Mouse (Mus musculus) heart, adult 8-10 months (tissue): Measurements from ENCODE around the gene Hrct1. TPM values are rescaled to one million over a fixed set of nuclear protein-coding genes. Genes with fewer than 3 reads are reported as not detected.

Experiments
- DNase-seq: peaks from one replicate; pipeline ENCODE4 v3.0.0; 2022; ENCODE audit warnings: low spot score
- total RNA-seq, 4 experiments: library from RNA; stranded (reverse); gene quantifications; 2 replicates each; pipeline ENCODE4 v1.2.4; 2022

Hrct1 gene
- total RNA-seq, 4 experiments from 2014 or later, result 3.0 to 4.4 (median 4.3) TPM

GRCm38 (mm10) chr4:43727718-43728575, 959 bp downstream of the Hrct1 start:
- no peak for DNase-seq

DNA sequence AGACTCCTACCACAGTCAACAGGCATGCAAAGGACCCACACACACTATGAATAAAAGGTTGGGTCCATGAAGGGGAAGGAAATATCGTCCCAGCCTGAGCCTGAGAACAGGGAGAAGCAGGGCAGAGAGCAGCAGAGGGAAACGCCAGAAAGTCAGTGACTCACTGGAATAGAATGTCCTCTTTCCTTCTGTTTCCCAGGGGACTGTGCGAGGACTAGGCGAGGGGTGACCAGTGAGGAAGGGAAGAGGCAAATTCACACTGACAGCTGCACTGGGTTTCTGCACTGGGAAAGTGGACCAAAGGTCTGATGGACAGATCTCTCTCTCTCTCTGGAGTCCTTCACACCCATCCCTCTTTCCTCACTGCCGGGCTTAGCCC, 1.6 kb downstream of the Hrct1 start:
- DNase-seq, result peak; percentile 95

DNA sequence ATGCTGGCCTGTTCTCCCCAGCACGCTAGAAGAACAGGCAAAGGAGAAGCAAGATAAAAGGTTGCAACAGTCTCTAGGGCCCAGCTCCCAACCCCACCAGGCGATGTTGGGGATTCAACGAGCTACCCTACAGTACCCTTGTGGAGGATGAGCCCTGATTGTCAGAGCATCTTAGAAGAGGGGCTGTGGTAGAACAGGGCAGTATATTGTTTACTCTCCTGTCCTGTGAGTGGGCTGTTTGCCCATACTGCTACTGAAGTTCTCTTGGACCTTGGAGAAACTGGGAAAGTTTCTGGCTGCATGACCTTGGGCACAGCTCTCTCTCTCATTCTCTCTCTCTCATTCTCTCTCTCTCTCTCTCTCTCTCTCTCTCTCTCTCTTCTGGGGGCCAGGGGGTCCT, 2.1 kb downstream of the Hrct1 start:
- DNase-seq, result no peak

DNA sequence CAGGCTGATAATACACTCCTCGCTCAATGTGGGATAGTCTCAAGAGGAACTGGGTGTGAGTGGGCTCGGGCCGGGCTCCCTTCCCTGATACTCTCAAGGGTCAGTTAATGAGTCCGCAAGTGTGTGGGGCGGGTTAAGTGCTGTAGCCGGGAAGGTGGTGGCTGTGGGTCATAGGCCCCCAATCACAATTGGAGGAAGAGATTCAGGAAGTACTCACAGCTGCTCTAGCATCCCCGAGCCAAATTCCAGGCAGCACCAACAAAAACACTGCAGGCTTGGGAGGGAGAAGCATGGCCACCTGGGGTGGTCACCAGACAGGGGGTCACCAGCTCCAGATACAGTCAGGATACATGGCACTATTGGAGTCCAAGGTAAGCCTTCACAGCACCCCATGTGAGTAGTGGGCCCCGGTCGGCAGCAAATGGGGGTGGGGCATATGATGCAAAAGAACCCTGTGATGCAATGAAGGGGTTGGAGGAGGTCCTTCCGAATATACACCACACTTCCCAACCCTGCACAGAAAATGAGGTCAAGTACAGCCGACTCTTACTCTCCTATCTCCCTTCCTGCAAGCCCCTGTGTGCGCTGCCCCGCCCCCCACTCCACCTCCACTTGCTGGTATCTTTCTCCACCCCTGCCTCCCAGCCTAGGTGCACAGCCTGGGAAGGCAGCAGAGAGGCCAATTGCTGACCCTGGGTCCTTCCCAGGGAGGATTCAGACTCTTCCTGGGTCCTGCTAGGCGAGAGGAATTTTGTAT, 3.0 kb downstream of the Hrct1 start, which contains the start of gene Spaar:
Gene Spaar (plus strand): TSS at position 241 of the 757 bp plus-strand sequence.
- DNase-seq, result peak; percentile 88

DNA sequence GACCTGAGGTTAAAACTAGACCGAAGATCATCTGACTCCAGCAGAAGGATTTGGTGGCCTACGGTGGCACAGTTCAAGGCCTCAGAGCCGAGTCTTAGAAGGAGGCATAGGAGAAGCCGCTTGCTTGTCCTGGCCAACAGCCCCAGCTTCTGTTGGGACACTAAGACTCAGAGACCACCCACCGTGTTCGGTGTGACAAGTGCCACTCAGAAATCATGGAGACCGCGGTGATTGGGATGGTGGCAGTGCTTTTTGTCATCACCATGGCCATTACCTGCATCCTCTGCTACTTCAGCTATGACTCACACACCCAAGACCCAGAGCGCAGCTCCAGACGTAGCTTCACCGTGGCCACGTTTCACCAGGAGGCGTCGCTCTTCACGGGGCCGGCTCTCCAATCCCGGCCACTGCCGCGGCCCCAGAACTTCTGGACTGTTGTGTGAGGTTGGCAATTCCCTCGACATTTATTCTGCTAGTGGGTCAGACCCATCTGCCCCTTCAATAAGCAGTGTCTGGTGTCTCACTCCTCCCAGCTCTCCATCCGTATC, 3.8 kb downstream of the Hrct1 start:
- peak; percentile 41 for DNase-seq

- peak; percentile 44 for DNase-seq
Measured at GRCm38 (mm10) chr4:43732171-43732570, 5.2 kb downstream of the Hrct1 start.

- peak; percentile 44 for DNase-seq
Measured at GRCm38 (mm10) chr4:43733186-43733585, 6.2 kb downstream of the Hrct1 start.

- DNase-seq, result no peak
Measured at GRCm38 (mm10) chr4:43737144-43737543, 10.2 kb downstream of the Hrct1 start.

DNA sequence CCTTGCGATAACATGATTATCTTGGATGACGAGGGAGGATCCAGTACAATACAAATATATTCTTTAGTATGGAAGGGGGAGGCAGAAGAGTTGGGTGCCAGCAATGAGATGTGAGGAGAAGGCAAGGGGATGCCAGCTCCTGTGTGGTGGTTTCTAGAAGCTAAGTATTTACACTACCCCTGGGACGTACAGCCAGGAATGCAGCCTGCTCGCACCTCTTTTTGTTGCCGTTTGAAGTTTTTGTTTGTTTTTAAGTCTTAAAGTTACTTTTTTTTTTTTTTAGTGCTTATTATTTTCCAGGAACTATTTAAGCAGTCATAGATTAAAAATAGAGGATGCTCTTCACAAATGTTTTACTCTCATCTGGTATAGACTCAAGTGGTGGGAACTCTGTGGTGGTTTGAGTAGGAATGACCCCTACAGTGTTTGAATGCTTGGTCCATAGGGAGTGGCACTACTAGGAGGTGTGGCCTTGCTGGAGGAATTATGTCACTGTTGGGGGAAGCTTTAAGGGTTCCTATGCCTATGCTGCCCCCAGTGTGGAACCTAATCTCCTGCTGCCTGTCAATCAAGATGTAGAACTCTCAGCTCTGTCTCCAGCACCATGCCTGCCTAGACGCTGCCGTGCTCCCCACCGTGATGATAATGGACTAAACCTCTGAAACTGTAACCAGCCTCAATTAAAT, 12.1 kb downstream of the Hrct1 start:
- DNase-seq, result no peak

- no peak for DNase-seq
Measured at GRCm38 (mm10) chr4:43741526-43741925, 14.5 kb downstream of the Hrct1 start.

GRCm38 (mm10) chr4:43742637-43743036, 15.6 kb downstream of the Hrct1 start:
- no peak for DNase-seq

DNA sequence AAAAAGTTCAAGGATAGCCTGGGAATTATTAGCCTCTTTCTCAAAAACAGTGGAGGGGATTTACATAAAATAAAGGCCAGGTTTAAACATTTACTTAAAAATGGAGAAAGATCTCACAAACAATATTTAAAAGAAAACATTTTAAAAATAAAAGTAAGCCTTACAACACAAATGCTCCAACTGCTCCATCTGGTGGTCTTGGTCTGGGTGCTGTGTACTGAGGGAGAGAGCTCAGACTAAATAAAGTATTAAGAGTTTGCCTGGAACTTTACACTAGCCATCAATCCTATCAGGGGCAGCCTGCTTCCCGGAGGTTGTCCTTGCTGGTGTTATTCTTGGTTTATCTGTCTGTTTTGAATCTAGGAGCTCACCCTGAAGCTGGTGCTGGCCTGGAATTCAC, 16.1 kb downstream of the Hrct1 start:
- DNase-seq, result no peak

DNA sequence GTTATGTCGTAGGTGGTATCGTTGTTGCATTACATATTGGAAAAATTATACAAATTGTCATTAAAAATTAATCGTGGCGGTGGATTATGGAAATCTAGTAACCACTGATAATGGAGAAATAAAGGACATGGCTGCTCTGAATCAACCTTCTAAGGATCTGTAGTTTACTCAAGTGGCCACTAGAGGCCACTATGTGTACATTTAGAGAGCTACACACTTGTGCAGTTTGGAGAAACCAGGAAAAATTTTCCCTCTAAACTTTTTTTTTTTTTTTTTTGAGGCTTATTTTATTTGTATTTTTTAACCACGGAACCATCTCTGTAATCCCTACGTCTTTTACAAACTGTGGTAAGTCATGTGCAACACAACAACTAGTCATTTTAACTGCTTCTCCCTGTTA, 18.2 kb downstream of the Hrct1 start:
- peak; percentile 47 for DNase-seq

GRCm38 (mm10) chr4:43757213-43757612, 30.2 kb downstream of the Hrct1 start:
- DNase-seq, result peak; percentile 65

DNA sequence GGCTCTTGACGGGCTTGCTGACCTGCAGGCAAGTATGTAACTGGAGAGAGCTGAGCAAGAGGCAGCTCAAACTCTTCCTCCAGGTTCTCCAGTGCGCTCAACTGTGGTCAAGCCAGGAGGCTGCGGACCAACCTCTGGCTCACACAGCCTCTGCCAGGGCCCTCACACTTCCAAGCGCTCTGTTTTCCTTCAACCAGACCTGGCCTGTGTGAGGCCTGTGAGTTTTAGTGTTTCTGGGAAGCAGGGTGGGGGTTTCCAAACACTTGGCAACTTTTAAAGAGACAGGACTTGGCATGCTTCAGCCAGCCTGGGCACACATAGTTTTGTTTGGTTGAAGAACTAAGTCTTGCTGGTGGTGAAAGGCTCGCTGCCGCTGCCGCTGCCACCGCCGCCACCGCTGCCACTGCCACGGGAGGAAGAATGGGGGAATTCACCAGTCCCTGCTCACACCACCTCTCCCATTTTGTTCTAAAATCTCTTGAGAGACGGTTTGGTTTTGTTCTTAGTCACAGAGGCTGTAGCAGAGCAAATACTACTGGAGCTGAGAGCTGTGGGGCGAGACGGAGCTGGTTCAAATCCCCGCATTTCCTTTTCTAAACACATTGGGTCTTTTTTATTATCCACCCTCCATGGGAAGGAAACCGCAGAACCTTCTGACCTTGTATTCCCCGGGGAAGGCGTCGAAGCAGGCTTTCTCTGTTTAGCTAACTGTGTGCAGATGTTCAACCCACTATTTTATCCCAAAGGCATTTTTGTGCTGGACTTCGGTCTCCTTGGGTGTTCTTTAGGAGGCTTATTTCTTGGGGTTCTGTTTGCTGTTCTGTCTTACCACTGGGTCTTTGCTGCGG, 32.8 kb downstream of the Hrct1 start:
- peak; percentile 34 for DNase-seq

DNA sequence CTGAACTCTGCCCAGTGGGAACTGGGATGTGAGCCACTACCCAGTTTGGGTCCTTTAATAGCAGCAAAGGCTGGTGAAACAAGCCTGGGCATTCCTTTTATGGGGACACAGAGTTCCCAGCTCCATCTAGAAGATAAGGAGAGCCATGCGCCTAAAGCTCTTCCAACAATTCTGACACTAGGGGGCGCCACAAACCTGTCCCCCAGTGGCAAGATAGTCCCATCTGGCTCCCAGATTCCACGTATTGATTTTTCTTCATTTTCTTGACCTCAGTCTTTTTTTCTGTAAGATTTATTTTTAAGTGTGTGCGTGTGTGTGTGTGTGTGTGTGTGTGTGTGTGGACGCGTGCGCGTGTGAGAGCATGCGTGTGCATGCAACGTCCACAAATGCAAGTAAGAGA, 33.5 kb downstream of the Hrct1 start:
- DNase-seq, result no peak

GRCm38 (mm10) chr4:43761336-43761735, 34.3 kb downstream of the Hrct1 start:
- no peak for DNase-seq

DNA sequence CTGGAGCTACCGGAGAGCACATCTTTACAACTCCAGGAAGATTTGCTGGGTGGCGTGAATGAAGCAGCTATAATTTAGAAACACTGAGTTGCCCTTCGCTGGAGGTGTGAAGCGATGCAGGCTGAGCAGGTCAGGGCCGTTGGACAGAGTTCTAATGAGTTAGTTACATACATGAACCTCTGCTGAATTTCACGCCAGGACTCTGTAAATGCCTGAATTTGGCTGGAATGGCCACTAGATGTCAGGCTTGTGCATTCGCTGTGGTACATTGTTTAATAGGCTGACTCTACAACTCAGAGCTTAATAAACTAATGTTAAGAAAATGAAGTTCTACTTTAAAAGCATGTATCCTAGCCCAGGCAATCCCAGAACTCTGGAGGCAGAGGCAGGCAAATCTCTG, 36.4 kb downstream of the Hrct1 start:
- DNase-seq, result peak; percentile 57

DNA sequence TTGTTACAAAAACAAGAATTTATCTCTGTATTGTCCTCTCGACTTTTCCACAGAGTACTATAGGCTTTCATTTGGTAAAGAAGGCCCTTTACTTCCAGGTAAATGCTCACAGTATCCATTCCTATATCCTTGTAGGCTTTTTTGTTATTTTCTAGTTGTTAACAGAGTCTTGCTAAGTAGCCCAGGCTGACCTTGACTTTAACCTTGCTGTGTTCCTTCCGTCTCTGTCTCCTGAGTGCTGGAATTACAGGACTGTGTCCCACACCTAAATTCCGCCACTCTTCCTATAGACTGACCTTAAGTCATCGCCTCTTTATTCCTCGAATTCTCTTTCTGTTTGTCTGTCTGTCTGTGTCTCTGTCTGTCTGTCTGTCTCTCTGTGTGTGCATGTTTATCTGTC, 41.4 kb downstream of the Hrct1 start:
- DNase-seq, result no peak

- DNase-seq, result no peak
Measured at GRCm38 (mm10) chr4:43769374-43769773, 42.4 kb downstream of the Hrct1 start.

DNA sequence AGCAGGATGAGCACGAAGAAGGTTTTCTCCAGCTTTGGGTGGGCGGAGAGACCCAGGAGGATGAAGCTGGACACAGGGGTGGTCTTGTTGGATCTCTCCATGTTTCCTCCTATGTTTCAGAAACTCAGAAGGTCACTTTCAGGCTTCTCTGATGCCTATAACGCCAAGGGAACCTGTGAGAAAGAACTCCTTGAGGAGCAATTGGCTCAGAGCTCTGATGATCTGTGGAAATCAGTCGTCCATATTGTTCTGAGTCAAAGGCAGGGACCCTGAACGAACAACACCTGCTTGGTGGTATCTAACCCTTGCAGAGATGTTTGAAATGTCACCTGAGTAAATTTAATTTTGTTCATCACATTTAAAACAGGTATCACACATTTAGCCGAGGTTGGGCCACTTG, 43.9 kb downstream of the Hrct1 start, which contains the start of gene Olfr159:
Gene Olfr159 (minus strand): TSS at position 101 of the 400 bp plus-strand sequence.
- no peak for DNase-seq
